Mouse (Mus musculus) brain, embryonic 14.5 days (tissue): ENCODE measurements around the gene Efcab11.

Experiments
- CTCF ChIP-seq: fragments of 200-500 bp; IDR thresholded peaks from 2 replicates; pipeline ENCODE4 v1.5.1; 2012; ENCODE audit warnings: inconsistent platforms, mild to moderate bottlenecking, moderate library complexity, borderline replicate concordance; ENCODE audit not compliant: insufficient read depth, insufficient read length; ENCODE audit errors: extremely low read depth
- POLR2A ChIP-seq: fragments of 200-500 bp; IDR thresholded peaks from 2 replicates; pipeline ENCODE4 v1.6.1; 2012; ENCODE audit warnings: mild to moderate bottlenecking, inconsistent platforms, borderline replicate concordance; ENCODE audit not compliant: poor library complexity, insufficient read depth, insufficient read length, severe bottlenecking; ENCODE audit errors: extremely low read depth

DNA sequence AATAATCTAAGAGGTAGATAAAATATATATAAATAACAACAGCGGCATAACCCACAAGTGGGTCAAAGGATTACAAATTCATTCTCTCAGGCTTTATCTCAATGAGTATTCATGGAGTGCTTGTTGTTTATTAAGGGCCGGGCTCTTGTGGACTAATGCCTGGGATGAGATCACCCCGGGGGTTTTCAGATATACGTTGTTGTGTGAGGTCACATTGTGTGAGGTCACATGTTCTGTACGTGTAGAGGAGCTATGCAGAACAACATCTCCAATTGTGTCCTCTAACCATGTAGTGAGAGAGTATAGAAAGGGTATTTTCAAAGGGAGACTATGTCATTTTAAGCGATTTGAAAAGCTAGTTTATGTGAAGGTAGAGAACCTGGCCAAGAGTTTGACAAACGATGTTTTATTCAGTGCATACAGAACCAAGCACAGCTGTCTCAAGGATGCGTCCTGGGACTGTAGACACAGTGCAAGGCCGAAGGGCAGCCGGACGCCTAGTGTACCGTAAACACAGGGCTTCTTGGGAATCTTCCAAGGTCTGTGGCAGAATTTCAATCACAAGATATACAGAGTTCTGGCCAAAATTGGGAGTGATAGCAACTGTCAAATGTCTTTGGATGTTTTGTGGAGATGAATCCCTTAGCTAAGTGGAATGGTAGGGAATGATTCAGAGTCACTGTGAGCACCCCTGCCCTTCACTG, 212.9 kb downstream of the Efcab11 start:
- no peak for TF ChIP-seq POLR2A
- TF ChIP-seq CTCF, result no peak
